Mouse (Mus musculus): ENCODE data around the gene Setd1b. TPM values are rescaled to one million over a fixed set of nuclear protein-coding genes. Genes with fewer than 3 reads are reported as not detected.

The Setd1b gene
- total and polyA plus RNA-seq, 3 experiments: 0.50 to 9.1 (median 2.3) TPM

GRCm38 (mm10) chr5:123151707-123152362 is 9.8 kb downstream of the Setd1b start:
- in situ Hi-C loops (cut with MboI; ENCODE audit: low pct_ligation_motif_present, low pct_unique_long_range_greater_than_20kb, low sequenced_read_pairs) (no loop called here), dilution Hi-C loops (cut with MboI; ENCODE audit: extremely low pct_ligation_motif_present, extremely low pct_unique_long_range_greater_than_20kb, low sequenced_read_pairs) (no loop called here)
- DNase-seq (ENCODE audit: extremely low read depth): no peak
- Histone ChIP-seq H3K9ac (ENCODE audit: insufficient read depth, low read depth) (peak overlapping the region; percentile 53), H3K79me2 (replicated peaks; ENCODE audit: control insufficient read depth, extremely low read depth, insufficient read depth, poor library complexity, severe bottlenecking) (peaks cover 27% of the 10 kb centered on the region), H3K4me1 (ENCODE audit: control insufficient read depth in 1 of 2, insufficient read depth in 2 of 2) (peaks cover 9 to 44% of the 10 kb centered on the region in 2 experiments), H3K36me3 (replicated peaks in 1 of 2; ENCODE audit: control insufficient read depth in 1 of 2, insufficient read depth in 1 of 2, low read length in 1 of 2) (peaks cover 58 to 77% of the 10 kb centered on the region in 2 experiments), H3K4me3 (replicated peaks in 1 of 3; ENCODE audit: low read depth in 2 of 3, low read length in 2 of 3, poor library complexity in 1 of 3) (peak overlapping the region in 2 of 3 experiments; percentile 48 to 58), H3K27ac (ENCODE audit: insufficient read depth, low read depth) (peak overlapping the region; percentile 87), H3K27me3 (replicated peaks) (no peaks in the 10 kb centered on the region), H3K4me2 (ENCODE audit: insufficient read depth, low read depth, poor library complexity, severe bottlenecking) (peak overlapping the region; percentile 54), H3K9me3 (replicated peaks; ENCODE audit: low read length) (no peaks in the 10 kb centered on the region)
- TF ChIP-seq ELF1 (IDR thresholded peaks at IDR 0.05; ENCODE audit: low read depth, low read length): no peak
- no peak for TF ChIP-seq JUND (conservative IDR thresholded peaks at IDR 0.05; ENCODE audit: low read depth, low read length)
- no peak for TF ChIP-seq PAX5 (IDR thresholded peaks at IDR 0.05; ENCODE audit: low read length)
- no peak for TF ChIP-seq MEF2A (IDR thresholded peaks at IDR 0.05; ENCODE audit: borderline replicate concordance, low read depth, low read length)

GRCm38 (mm10) chr5:123152901-123153300 is 10.9 kb downstream of the Setd1b start:
- H3K9me3 ChIP-seq (replicated peaks; ENCODE audit: low read length): no peaks in the 10 kb centered on the region

GRCm38 (mm10) chr5:123155425-123155824 is 13.4 kb downstream of the Setd1b start:
- no peaks in the 10 kb centered on the region for H3K27me3 ChIP-seq (replicated peaks)
- H3K27ac ChIP-seq (ENCODE audit: insufficient read depth, low read depth): no peak overlapping the region
- peaks cover 70 to 82% of the 10 kb centered on the region in 2 experiments for H3K36me3 ChIP-seq (replicated peaks in 1 of 2; ENCODE audit: control insufficient read depth in 1 of 2, insufficient read depth in 1 of 2, low read length in 1 of 2)
- H3K9ac ChIP-seq (ENCODE audit: insufficient read depth, low read depth): no peak overlapping the region
- peaks cover 9 to 18% of the 10 kb centered on the region in 2 experiments for H3K4me1 ChIP-seq (ENCODE audit: control insufficient read depth in 1 of 2, insufficient read depth in 2 of 2)
- no peaks in the 10 kb centered on the region for H3K9me3 ChIP-seq (replicated peaks; ENCODE audit: low read length)
- H3K4me3 ChIP-seq (replicated peaks in 1 of 3; ENCODE audit: low read depth in 2 of 3, low read length in 2 of 3, poor library complexity in 1 of 3): no peak overlapping the region
- H3K79me2 ChIP-seq (replicated peaks; ENCODE audit: control insufficient read depth, extremely low read depth, insufficient read depth, poor library complexity, severe bottlenecking): peaks cover 11% of the 10 kb centered on the region
- in situ Hi-C loops (cut with MboI; ENCODE audit: low pct_ligation_motif_present, low pct_unique_long_range_greater_than_20kb, low sequenced_read_pairs): no loop called here
- H3K4me2 ChIP-seq (ENCODE audit: insufficient read depth, low read depth, poor library complexity, severe bottlenecking): no peak overlapping the region
- DNase-seq (ENCODE audit: extremely low read depth): peak; percentile 87
- dilution Hi-C loops (cut with MboI; ENCODE audit: extremely low pct_ligation_motif_present, extremely low pct_unique_long_range_greater_than_20kb, low sequenced_read_pairs): no loop called here
- peak; percentile 88 for TF ChIP-seq SMC3 (IDR thresholded peaks at IDR 0.05; ENCODE audit: low read depth, low read length)
- no peak for TF ChIP-seq HCFC1 (IDR thresholded peaks at IDR 0.05; ENCODE audit: low read depth, low read length)
- no peak for TF ChIP-seq MAFK (IDR thresholded peaks at IDR 0.05; ENCODE audit: insufficient replicate concordance, low read length)
- TF ChIP-seq CHD1 (IDR thresholded peaks at IDR 0.05; ENCODE audit: low read depth, low read length): no peak
- TF ChIP-seq TBP (conservative IDR thresholded peaks at IDR 0.05; ENCODE audit: low read depth, low read length): no peak
- TF ChIP-seq RAD21 (IDR thresholded peaks at IDR 0.05; ENCODE audit: low read depth, low read length): peak; percentile 82
- no peak for TF ChIP-seq KAT2A (IDR thresholded peaks at IDR 0.05; ENCODE audit: insufficient replicate concordance, low read length)
- TF ChIP-seq POLR2A (IDR thresholded peaks at IDR 0.05; ENCODE audit: low read depth, low read length): no peak
- TF ChIP-seq NRF1 (IDR thresholded peaks at IDR 0.05; ENCODE audit: low read depth, low read length): no peak
- 0 out of 2 replicates have a peak, but pooled peaks have one; percentile 24 for TF ChIP-seq MEF2A (IDR thresholded peaks at IDR 0.05; ENCODE audit: borderline replicate concordance, low read depth, low read length)
- TF ChIP-seq RCOR1 (conservative IDR thresholded peaks at IDR 0.05; ENCODE audit: low read depth, low read length): no peak
- 0 out of 2 replicates have a peak, but pooled peaks have one; percentile 55 for TF ChIP-seq MYC (IDR thresholded peaks at IDR 0.05; ENCODE audit: low read depth, low read length)
- TF ChIP-seq SIN3A (IDR thresholded peaks at IDR 0.05; ENCODE audit: low read length): peak; percentile 61; the same call in 1 of the 2 replicates
- no peak for TF ChIP-seq UBTF (IDR thresholded peaks at IDR 0.05; ENCODE audit: low read depth, low read length)
- peak; percentile 30; the same call in 1 of the 2 replicates for TF ChIP-seq NELFE (IDR thresholded peaks at IDR 0.05; ENCODE audit: low read depth, low read length)
- TF ChIP-seq MAX (IDR thresholded peaks at IDR 0.05; ENCODE audit: low read length): 0 out of 2 replicates have a peak, but pooled peaks have one; percentile 19

More at GRCm38 (mm10) chr5:123152901-123153300, 10.9 kb downstream of the Setd1b start:
- H3K4me1 ChIP-seq (ENCODE audit: control insufficient read depth in 1 of 2, insufficient read depth in 2 of 2): peaks cover 9 to 42% of the 10 kb centered on the region in 2 experiments
- no peaks in the 10 kb centered on the region for H3K27me3 ChIP-seq (replicated peaks)
- no peak overlapping the region for H3K4me2 ChIP-seq (ENCODE audit: insufficient read depth, low read depth, poor library complexity, severe bottlenecking)
- H3K79me2 ChIP-seq (replicated peaks; ENCODE audit: control insufficient read depth, extremely low read depth, insufficient read depth, poor library complexity, severe bottlenecking): peaks cover 24% of the 10 kb centered on the region
- no peak overlapping the region for H3K27ac ChIP-seq (ENCODE audit: insufficient read depth, low read depth)
- DNase-seq (ENCODE audit: extremely low read depth): peak; percentile 46
- dilution Hi-C loops (cut with MboI; ENCODE audit: extremely low pct_ligation_motif_present, extremely low pct_unique_long_range_greater_than_20kb, low sequenced_read_pairs): no loop called here
- no peak overlapping the region for H3K9ac ChIP-seq (ENCODE audit: insufficient read depth, low read depth)
- TF ChIP-seq ZKSCAN1 (IDR thresholded peaks at IDR 0.05; ENCODE audit: borderline replicate concordance, low read depth, low read length): no peak
- no peak for TF ChIP-seq KAT2A (IDR thresholded peaks at IDR 0.05; ENCODE audit: insufficient replicate concordance, low read length)
- TF ChIP-seq SMC3 (IDR thresholded peaks at IDR 0.05; ENCODE audit: low read depth, low read length): no peak
- TF ChIP-seq ZC3H11A (IDR thresholded peaks at IDR 0.05; ENCODE audit: low read depth, low read length): no peak
- no peak for TF ChIP-seq CHD1 (IDR thresholded peaks at IDR 0.05; ENCODE audit: low read depth, low read length)
- no peak for TF ChIP-seq USF1 (IDR thresholded peaks at IDR 0.05; ENCODE audit: low read depth, low read length)
- no peak for TF ChIP-seq HCFC1 (IDR thresholded peaks at IDR 0.05; ENCODE audit: low read depth, low read length)
- TF ChIP-seq MXI1 (IDR thresholded peaks at IDR 0.05; ENCODE audit: low read depth, low read length): no peak
- TF ChIP-seq MAZ (IDR thresholded peaks at IDR 0.05; ENCODE audit: low read depth, low read length): no peak
- TF ChIP-seq EP300 (IDR thresholded peaks at IDR 0.05; ENCODE audit: low read length): no peak
- no peak for TF ChIP-seq ETS1 (conservative IDR thresholded peaks at IDR 0.05; ENCODE audit: low read depth, low read length)
- TF ChIP-seq MYC (IDR thresholded peaks at IDR 0.05; ENCODE audit: low read depth, low read length): no peak
- no peak for TF ChIP-seq NELFE (IDR thresholded peaks at IDR 0.05; ENCODE audit: low read depth, low read length)
- TF ChIP-seq MEF2A (IDR thresholded peaks at IDR 0.05; ENCODE audit: borderline replicate concordance, low read depth, low read length): no peak
- no peak for TF ChIP-seq CTCF (conservative IDR thresholded peaks at IDR 0.05 in 1 of 2, IDR thresholded peaks at IDR 0.05 in 1 of 2; ENCODE audit: low read depth in 2 of 2, low read length in 2 of 2)
- H3K4me3 ChIP-seq (replicated peaks in 1 of 3; ENCODE audit: low read depth in 2 of 3, low read length in 2 of 3, poor library complexity in 1 of 3): no peak overlapping the region
- H3K36me3 ChIP-seq (replicated peaks in 1 of 2; ENCODE audit: control insufficient read depth in 1 of 2, insufficient read depth in 1 of 2, low read length in 1 of 2): peaks cover 58 to 77% of the 10 kb centered on the region in 2 experiments
- in situ Hi-C loops (cut with MboI; ENCODE audit: low pct_ligation_motif_present, low pct_unique_long_range_greater_than_20kb, low sequenced_read_pairs): no loop called here
